Mouse (Mus musculus) frontal cortex, postnatal 25 days (tissue): Measurements from ENCODE around the gene Sbsn.
"Not testable (repeated sequence)": the region's sequence is repeated elsewhere in the genome, so short reads cannot be mapped to it uniquely, and the experiment has no call there.

Source experiments
- DNase-seq, 2 experiments: peaks; one replicate each; pipeline ENCODE4 v3.0.0; 2022; ENCODE audit warnings: low spot score in 2 of 2

Gene Sbsn

DNA sequence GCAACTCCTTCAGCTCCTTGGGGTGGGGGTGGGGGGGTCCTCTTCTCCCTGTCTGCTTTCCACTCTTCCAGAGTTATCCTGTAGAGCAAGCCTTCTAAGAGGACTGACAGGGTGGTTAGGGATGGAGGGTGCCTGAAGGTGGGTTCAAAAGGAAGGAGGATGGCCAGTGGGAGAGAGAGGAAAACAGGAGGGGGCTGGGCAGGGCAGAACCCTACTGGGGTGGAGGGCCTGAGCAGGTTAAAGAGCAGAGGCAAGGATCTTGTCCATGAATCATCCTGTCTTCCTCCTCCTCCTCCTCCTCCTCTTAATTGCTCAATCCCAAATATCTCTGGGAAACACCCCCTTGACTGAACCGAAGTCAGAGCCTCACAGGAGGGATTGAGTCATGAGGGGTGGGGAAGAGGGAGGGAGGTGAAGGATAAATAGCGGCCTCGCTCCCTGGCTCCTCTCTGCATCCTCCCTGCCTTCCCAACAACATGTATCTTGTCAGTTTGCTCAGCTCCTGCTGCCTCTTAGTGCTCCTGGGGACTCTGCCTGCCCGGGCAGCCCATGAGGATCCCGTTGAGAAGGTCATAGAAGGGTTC is at the start of gene Sbsn:
TSS of gene Sbsn (plus strand) at position 386 of the 584 bp plus-strand sequence.
- no peak for DNase-seq

DNA sequence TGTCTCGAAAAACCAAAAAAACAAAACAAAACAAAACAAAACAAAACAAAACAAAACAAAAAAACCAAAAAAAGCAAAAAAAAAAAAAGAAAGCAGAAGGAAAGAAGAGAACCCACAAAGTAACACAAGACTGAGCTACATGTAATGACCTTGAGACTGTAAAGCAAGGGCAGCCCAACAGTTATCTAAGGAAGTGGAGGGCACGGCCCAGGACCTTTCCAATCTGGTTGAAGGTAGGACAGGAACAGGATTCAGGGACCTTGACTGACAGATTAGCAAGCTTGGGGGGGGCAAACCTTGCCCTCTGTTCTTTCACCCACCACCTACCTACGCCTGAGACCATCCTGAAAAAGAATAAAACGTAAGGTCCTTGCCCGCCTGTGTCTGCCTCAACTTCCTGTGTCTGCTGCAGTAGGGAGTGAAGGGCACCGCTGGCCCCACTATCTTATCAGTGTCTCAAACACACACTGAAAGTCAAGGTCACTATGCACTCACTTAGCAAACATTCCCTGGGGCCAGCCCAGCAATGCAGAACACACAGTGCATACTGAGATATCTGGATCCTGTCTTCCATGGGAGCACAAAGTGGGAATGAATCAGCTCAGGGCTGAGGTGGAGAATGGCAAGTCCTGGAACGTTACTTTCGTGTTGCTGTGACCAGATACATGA is 44.9 kb upstream of the Sbsn start:
- no peak for DNase-seq

DNA sequence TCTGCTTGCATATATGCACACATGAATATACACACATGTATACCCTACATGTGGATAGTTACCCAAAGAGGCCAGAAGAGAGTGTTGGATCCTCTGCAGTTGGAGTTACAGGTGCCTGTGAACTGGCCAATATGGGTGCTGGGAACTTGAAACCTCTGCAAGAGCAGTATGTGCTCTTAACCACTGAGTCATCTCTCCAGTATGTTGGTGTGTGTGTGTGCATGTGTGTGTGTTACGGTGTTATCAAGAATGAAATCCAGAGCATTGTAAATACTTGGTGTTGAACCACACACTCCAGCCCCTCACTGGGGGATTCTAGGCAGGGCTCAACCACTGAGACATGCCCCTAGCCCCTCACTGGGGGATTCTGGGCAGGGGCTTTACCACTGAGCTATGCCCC is 43.8 kb upstream of the Sbsn start:
- no peak for DNase-seq

DNA sequence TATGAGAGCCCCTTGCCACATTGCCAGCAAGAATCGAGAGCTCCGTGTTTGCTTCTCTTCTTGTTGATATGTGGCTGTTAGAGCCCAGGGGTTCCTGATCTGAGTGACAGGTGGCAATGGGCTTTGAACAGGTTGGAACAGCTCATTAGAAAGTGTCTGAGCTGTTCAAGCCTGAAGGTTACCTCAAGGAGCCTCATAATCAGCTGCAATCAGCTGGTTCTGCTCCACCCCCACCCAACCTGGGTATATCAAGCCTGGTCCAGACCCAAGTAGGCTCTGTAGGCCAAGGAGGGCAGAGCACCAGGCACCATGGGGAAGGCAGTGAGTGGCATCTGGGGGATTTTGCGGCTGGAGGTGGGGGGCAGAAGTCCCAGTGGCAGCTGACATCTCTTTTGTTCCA is 39.3 kb upstream of the Sbsn start, which contains the start of gene Atp4a:
TSS of gene Atp4a (plus strand) at position 268 of the 400 bp plus-strand sequence.
- no peak for DNase-seq

DNA sequence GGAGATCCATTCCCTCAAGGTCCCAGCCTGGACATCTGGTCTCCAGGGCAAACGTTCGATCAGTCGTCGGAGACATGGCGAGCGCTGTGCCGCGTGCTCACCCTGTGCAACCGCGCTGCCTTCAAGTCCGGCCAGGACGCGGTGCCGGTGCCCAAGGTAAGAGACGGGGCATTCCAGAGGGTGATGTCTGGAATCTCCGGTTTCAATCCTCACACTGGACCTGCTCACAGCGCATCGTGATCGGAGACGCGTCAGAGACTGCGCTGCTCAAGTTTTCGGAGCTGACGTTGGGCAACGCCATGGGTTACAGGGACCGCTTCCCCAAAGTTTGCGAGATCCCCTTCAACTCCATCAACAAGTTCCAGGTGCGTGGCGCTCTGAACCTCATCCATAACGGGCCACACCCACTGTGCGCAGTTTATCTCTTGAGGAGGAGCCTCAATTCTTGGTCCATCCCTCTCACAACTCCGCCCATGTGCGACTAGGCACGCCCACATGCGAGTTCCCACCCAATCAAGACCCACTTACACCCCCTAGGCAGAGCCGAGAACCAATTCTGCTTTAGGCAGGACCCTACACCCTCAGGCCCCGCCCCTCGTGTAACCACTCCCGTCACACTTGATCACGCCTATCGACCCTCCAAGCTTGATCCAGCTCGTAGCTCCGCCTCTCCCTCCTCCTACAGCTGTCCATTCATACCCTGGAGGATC is 34.1 kb upstream of the Sbsn start:
- DNase-seq, result peak in 1 of 2 experiments; percentile 22

DNA sequence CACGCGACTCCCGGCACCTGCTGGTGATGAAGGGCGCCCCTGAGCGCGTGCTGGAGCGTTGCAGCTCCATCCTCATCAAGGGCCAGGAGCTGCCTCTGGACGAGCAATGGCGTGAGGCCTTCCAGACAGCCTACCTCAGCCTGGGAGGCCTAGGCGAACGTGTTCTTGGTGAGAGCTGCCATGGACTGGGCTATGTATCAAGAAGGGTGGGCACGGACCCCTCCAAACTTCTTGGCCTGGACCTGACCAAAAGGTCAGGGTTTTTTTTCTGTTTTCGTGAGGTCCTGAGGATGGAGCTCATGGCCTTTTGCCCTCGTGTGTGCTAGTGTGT is 33.6 kb upstream of the Sbsn start:
- DNase-seq, result no peak

DNA sequence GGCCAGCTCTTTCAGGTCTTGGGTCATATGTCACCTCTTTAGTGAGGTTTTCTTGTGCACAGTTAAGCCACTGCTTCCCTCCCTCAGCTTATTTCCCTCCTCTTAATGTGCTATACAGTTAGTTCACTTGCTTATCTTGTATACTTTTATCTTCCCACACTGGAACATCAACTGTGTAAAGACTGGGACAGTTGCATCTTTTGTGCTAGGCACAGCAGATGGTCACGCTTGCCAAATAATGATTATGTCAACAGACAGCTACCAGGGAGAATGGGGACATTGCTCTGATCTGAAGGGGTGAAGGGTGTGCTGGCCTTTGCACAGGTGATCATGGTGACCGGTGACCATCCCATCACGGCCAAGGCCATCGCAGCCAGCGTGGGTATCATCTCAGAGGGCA is 31.6 kb upstream of the Sbsn start:
- no peak for DNase-seq

DNA sequence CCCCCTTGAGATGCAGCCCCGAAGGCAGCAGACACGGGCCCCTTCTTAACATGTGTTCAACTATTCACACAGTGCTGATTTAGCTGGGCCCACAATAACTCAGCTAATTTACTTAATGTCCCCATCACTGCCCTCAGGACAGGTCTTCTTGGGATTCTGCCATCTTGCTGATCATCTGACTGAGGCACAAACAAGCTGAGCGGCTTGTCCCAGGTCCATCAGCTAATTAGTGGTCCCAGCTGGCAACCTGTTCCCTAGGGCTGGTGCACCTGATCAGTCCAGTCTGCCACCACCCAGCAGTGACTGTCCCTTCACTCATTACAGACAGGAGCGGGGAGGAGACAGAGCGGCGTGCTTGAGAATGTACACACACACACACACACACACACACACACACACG is 30.0 kb upstream of the Sbsn start:
- DNase-seq, result no peak

DNA sequence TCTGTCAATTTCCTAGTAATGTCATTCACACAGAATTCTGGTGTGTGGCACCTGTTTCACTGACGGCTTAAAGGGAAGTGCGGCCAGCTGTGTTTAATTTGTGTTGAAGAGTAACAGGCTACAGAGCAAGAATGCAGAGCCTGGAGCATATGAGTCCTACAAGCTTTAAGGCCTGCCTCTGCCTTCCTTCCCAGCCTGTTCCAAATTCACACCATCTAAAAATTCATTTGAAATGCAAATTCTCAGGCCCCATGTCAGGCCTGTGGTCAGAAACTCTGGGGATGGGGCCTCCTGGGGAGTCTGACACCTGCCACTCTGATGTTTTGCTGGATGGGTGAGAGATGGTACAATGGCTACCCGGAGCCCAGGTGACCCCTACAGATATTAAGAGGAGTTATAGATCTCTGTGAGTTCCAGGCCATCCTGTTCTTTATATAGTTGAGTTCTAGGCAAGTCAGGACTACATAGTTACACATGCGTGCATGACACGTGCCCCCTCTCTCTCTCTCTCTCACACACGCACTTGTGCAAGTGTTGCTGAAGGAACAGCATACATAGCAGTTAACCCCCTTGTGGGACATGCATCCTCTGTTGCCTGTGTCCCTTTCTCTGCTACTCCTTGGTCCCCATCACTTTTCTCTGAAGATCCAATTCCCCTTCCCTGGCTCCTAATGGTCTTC is 27.9 kb upstream of the Sbsn start:
- no peak for DNase-seq

DNA sequence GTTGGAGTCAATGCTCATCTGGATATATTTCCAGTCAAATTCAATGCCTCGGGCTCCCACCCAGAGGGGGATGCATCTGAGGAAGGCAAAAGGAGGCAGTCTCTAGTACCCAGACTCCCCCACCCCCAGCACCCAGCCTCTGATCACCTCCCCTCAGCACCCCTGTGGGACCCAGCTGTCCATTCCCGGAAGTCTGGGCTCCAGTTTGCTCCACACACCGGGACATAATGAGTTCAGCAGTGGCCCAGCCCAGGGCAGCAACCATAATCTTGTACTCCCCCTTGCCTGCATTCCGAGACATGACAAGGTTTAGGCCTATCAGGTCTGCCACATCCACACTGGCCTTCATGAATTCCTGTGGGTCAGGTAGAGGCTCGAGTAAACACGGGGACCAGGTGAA is 23.1 kb upstream of the Sbsn start:
- no peak for DNase-seq

DNA sequence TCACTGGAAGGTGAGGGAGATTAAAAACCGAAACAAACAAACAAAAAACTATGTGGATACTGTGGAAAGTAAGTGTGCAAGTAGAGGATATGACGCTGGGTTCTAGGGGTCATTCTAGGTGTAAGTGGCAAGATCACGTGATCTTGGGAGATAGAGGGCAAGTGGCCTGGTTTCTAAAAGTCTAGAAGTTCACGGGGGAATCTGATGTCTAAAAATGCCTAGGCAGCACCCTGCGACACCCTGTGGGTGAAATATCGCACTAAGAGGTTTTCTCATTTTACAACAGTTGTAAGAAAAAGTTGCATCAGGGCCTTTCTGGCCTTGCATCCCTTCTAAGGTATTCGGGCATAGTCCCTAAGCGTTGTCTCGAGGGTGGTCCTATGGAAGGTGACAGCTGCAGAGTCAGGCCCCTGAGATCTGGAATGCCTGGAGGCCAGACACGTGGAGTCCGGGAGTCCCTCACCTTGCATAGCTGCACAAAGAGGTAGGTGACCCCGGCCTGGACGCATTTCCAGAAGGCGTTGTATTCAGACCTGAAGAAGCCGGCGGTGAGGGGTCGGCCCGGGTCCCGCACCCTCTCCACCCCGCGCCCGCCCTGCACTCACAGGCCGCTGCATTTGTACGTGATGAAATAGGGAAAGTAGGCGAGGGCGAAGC is 22.4 kb upstream of the Sbsn start:
- DNase-seq, result peak in 1 of 2 experiments; percentile 17

DNA sequence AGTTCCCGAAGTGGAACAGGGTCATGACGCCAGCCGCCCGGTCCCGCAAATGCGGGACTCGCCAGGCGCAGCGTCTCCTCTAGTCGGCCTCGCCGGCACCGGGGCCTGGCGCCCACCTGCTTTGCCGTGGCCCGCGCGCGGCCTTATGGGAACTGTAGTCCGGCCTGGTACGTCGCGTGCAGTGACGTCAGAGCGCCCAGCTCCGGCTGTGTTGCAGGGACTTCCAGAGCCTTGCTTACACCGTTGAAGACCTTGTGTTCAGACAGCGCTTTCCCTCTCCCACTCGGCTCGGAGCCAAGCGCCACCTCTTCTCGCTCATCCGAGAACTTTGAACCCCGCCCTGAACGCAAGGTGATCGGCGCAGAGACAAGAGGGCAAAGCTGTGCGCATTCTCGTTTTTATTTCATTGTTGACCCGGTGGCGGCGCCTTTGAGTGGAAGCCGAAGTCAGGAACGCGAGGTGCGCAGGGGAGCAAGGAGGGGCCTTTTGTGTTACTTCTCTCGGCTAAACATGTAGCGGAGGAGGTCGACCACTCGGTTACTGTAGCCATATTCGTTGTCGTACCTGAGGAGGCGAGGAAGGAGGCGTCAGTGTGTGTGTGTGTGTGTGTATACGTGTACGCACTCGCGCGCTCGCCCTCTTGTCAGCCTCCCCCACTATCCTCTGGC is 21.7 kb upstream of the Sbsn start, which contains the start of gene Tmem147:
TSS of gene Tmem147 (minus strand) at position 145 of the 668 bp plus-strand sequence.
- DNase-seq, result peak; percentile 93 to 95

DNA sequence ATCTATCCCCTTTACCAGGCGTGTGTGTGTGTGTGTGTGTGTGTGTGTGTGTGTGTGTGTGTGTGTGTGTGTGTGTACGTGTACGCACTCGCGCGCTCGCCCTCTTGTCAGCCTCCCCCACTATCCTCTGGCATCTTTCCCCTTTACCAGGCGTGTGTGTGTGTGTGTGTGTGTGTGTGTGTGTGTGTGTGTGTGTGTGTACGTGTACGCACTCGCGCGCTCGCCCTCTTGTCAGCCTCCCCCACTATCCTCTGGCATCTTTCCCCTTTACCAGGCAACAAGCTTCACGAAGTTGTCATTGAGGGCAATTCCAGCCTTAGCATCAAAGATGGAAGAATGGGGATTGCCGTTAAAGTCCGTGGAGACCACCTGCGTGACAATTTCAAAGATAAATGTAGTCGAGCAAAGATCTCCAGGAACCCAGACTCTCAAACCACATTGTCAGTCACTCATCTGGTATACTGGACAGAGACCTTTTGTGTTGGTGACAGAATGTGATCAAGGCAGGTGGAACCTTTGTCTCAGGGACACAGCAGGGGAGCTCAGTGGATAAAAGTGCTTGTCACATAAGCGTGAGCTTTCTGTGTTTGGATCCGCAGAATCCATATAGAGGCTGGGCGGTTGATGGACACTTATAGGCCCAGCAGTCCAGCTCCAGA is 21.1 kb upstream of the Sbsn start:
- not testable (repeated sequence) for DNase-seq

DNA sequence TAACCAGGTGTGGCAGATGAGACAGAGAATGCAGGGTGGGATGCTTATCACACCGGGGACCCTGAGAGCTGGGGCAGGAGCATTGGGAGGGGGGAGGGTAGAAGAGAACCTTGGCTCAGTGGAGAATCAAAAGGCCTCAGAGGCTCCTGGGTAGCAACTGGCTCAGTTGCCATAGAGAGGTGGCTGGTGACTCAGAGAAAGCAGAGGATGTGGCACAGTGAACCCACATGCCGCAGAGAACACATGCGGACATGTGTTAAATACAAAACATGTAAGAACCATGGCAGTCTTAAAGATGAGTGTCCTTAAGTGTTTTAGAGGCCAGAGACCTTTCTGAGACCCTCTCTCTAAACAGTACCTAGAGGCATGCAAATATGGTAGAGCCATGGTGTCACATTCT is 15.1 kb upstream of the Sbsn start:
- DNase-seq, result no peak

DNA sequence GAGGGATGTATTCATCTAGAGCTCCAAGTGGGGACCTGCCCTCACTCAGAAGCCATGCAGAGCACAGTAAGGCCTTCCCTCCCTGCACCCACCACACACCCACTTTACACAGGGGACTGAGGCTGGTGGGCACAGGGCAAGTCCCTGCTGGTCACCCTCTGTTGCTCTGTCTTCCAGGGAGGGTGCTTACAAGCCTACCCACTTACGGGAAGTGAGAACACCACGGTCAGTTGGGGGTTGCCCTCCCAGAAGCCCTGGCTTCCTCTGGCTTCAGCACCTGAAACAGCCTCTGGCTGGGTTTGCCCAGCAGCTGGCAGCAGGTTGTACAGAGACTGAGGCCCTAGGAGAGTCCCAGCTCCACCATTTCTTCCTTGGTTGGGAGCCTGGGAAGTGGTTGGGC is 8.7 kb upstream of the Sbsn start:
- not testable (repeated sequence) for DNase-seq

DNA sequence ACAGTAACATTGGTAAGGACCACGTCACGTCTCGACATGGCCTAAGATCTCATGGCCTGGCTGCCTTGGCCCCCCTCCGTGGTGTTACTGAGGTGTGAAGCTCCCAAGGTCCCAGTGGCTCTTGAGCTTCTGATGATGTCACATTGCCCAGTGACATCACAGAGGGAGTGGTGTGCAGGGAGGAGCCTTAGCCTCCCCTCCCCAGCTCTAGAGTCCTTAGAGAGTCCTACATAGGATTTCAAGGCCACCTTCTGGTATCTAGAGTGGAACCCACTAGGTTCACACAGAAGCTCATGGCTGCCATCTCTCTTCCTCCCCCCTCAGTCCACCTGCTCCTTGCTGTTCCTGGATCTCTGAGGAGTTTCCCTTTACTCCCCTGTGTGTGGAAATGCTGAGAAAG is 7.7 kb upstream of the Sbsn start, which contains the start of gene Gapdhs:
TSS of gene Gapdhs (minus strand) at position 65 of the 400 bp plus-strand sequence.
- not testable (repeated sequence) for DNase-seq

DNA sequence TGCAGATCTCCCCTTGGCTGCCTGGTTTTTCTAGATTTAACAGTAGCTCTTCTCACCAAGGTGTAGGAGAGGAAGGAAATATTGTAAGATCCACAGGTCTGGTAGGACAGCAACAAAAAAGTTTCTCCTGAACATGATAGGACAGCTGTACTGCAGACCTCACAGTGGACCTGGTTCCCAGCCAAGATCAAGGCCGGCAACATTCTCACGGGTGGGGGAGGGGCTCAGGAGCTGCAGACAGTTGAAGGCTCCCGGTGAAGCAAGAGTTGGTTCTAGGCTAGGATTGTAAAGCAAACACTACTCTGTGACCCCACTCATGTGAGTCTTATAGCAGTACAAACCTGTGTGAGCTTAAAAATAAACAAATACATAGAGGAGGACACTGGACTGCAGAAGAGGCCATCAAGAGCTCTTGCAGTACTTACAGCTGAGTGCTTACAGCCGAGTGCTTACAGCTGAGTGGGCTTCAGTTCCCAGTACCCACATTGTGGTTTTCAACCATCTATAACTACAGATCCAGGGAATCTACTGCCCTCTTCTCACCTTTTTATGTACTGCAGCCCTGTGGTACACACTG is 7.2 kb upstream of the Sbsn start:
- DNase-seq, result no peak

DNA sequence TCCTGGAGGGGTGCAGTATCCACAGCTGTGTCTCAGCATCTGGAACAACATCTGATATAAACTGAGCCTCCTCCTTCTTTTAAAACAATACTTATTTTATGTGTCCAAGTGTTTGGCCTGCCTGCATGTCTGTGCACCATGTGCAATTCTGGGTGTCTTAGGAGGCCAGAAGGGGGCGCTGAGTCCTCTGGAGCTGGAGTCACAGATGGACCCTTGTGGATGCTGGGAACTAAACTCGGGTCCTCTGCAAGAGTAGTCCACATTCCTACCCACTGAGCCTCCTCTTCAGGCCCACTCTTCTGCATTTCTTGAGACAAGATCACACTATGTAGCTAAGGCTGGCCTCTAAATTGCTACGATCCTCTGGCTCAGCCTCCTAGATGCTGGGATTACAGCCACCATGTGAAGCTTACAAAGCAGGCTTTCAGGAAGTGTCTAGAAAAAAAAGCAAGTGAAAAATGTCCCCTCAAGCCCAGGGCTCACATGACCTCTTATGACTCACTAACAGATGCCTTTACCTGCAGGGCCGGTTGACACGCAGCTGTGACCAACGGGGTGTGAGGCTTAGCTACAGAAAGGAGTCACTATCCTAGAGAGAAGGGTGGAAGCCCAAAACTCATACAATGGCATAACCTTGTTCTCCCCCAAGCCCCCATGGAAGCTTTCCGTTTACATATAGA is 3.6 kb upstream of the Sbsn start:
- DNase-seq, result no peak

DNA sequence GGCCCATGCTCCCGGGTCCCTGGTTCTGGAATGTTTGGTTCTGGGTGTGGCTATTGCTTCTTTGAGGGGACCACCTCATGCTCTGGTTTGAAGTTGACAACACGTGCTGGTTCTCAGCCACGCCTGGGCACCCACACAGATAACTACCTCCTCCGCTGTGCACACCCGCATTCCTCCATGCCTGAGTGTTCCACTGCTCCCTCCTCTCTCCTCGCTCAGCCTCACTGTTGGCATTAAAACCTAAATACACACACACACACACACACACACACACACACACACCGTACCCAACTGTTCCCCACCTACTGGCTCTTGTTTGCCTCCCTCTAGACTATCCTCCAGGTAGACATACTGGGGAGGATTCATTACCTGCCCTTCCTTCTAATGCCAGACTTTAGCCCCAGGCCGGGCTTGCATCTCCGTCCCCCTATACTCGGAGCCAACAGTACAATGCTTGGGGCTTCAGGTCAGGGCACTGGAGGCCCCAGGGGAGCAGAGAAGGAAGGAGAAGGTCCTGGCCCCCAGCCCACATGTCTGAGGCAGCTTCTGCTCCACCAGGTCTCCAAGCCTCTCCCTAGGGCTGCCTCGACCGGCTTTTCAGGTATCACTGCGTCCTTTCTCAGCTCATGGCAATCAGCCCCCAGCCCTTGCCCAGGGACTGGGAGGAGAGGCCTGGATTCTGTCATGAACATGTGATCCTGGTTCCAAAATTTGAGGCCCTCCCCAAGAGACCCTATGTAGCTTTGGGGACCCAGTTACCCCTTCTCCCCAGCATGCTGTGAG is 1.3 kb upstream of the Sbsn start:
- no peak for DNase-seq
